Mouse (Mus musculus): ENCODE results near the gene 4932429P05Rik. TPM values are rescaled to one million over a fixed set of nuclear protein-coding genes. Genes with fewer than 3 reads are reported as not detected.

4932429P05Rik gene
- not detected for polyA plus RNA-seq (2017; shearing (Covaris generic))

GRCm38 (mm10) chrX:89751968-89752367 lies at the start of gene 4932429P05Rik:
4932429P05Rik (plus strand) TSS chrX:89752268.

Other genes with a start within 250 kb of the 4932429P05Rik start
- gene 4930415L06Rik, start 180.6 kb downstream of the 4932429P05Rik start, polyA plus RNA-seq (2017; shearing (Covaris generic)) = not detected